Mouse (Mus musculus): ENCODE measurements around the gene Klhl25.
A peak's percentile ranks its signal among the peaks of the same experiment; 100 is the strongest.
"Not testable (repeated sequence)": the region's sequence is repeated elsewhere in the genome, so short reads cannot be mapped to it uniquely, and the experiment has no call there.

The Klhl25 gene

GRCm38 (mm10) chr7:75873216-75873615 is 25.1 kb downstream of the Klhl25 start:
- DNase-seq (ENCODE audit: low spot score in 2 of 2) = no peak

GRCm38 (mm10) chr7:75873746-75874145 is 25.6 kb downstream of the Klhl25 start:
- no peak for DNase-seq (ENCODE audit: low spot score in 2 of 2)

- DNase-seq (ENCODE audit: low spot score in 2 of 2) = not testable (repeated sequence)
Measured at GRCm38 (mm10) chr7:75879436-75879835, 31.3 kb downstream of the Klhl25 start.

GRCm38 (mm10) chr7:75880236-75880635 is 32.1 kb downstream of the Klhl25 start:
- no peak for DNase-seq (ENCODE audit: low spot score in 2 of 2)

- DNase-seq (ENCODE audit: low spot score in 2 of 2) = peak; percentile 80 to 85
Measured at GRCm38 (mm10) chr7:75880650-75881049, 32.5 kb downstream of the Klhl25 start.

- DNase-seq (ENCODE audit: low spot score in 2 of 2) = no peak
Measured at GRCm38 (mm10) chr7:75881376-75881775, 33.3 kb downstream of the Klhl25 start.

- no peak for DNase-seq (ENCODE audit: low spot score in 2 of 2)
Measured at GRCm38 (mm10) chr7:75881791-75882190, 33.7 kb downstream of the Klhl25 start.

GRCm38 (mm10) chr7:75891466-75891865 is 43.4 kb downstream of the Klhl25 start:
- DNase-seq (ENCODE audit: low spot score in 2 of 2) = no peak

- DNase-seq (ENCODE audit: low spot score in 2 of 2) = no peak
Measured at GRCm38 (mm10) chr7:75892737-75893136, 44.6 kb downstream of the Klhl25 start.

GRCm38 (mm10) chr7:75893709-75894108 is 45.6 kb downstream of the Klhl25 start:
- no peak for DNase-seq (ENCODE audit: low spot score in 2 of 2)

- DNase-seq (ENCODE audit: low spot score in 2 of 2) = no peak
Measured at GRCm38 (mm10) chr7:75897041-75897440, 48.9 kb downstream of the Klhl25 start.

- DNase-seq (ENCODE audit: low spot score in 2 of 2) = no peak
Measured at GRCm38 (mm10) chr7:75899102-75899501, 51.0 kb downstream of the Klhl25 start.

GRCm38 (mm10) chr7:75899517-75899916 is 51.4 kb downstream of the Klhl25 start:
- DNase-seq (ENCODE audit: low spot score in 2 of 2) = no peak

GRCm38 (mm10) chr7:75899954-75900353 is 51.8 kb downstream of the Klhl25 start:
- no peak for DNase-seq (ENCODE audit: low spot score in 2 of 2)

GRCm38 (mm10) chr7:75905145-75905544 is 57.0 kb downstream of the Klhl25 start:
- DNase-seq (ENCODE audit: low spot score in 2 of 2) = peak; percentile 18 to 32

GRCm38 (mm10) chr7:75910035-75910651 is 62.0 kb downstream of the Klhl25 start:
- DNase-seq (ENCODE audit: low spot score in 2 of 2) = peak; percentile 54 to 72

GRCm38 (mm10) chr7:75910652-75911035 is 62.5 kb downstream of the Klhl25 start:
- no peak for DNase-seq (ENCODE audit: low spot score in 2 of 2)

- peak; percentile 70 to 84 for DNase-seq (ENCODE audit: low spot score in 2 of 2)
Measured at GRCm38 (mm10) chr7:75913952-75914351, 65.8 kb downstream of the Klhl25 start.

- not testable (repeated sequence) for DNase-seq (ENCODE audit: low spot score in 2 of 2)
Measured at GRCm38 (mm10) chr7:75915550-75915949, 67.4 kb downstream of the Klhl25 start.

- no peak for DNase-seq (ENCODE audit: low spot score in 2 of 2)
Measured at GRCm38 (mm10) chr7:75917662-75918061, 69.6 kb downstream of the Klhl25 start.

GRCm38 (mm10) chr7:75919745-75920144 is 71.6 kb downstream of the Klhl25 start:
- DNase-seq (ENCODE audit: low spot score in 2 of 2) = not testable (repeated sequence)
